Comparison of ENCODE assay signal across 10 mouse cellular contexts in genomic region chr19:4515746-4516145, GRCm38 (mm10). TPM values are rescaled to one million over a fixed set of nuclear protein-coding genes. Genes with fewer than 3 reads are reported as not detected.
DNase-seq lines count a peak whose midpoint lies in the region; ATAC-seq and TF ChIP-seq lines count a peak whose summit lies in the region.
"Had no signal": no experiment of that assay in that cellular context is flagged by ENCODE, and none has a peak within 500 bp of the region (broad histone marks: within the 10 kb centered on the region; RNA-seq: fewer than 3 reads in every experiment).

No protein-coding gene starts in this region.

- TF ChIP-seq POLR2A in kidney, adult 2 months (IDR thresholded peaks at IDR 0.05; ENCODE audit: low read depth, low read length), result no peak
- no peak for TF ChIP-seq POLR2A in MEL (IDR thresholded peaks at IDR 0.05; ENCODE audit: control insufficient read depth in 1 of 2, insufficient read depth in 1 of 2, low read depth in 1 of 2, low read length in 2 of 2, poor library complexity in 1 of 2)

- no peaks in the 10 kb centered on the region for H3K36me3 ChIP-seq in kidney, adult 2 months (ENCODE audit: control insufficient read depth, insufficient read depth, low read length)
- H3K36me3 ChIP-seq in kidney, embryonic 16.5 days (ENCODE audit: insufficient read depth, low read length), result no peaks in the 10 kb centered on the region
- H3K36me3 ChIP-seq in MEL (ENCODE audit: control insufficient read depth in 1 of 2, insufficient read depth in 2 of 2, low read length in 2 of 2), result no peaks in the 10 kb centered on the region
- H3K36me3 ChIP-seq in hindbrain, embryonic 15.5 days, result no peaks in the 10 kb centered on the region

- peak; percentile 20 for DNase-seq in kidney, adult 2 months
- no peak for DNase-seq in MEL (ENCODE audit: low read depth, low spot score)
- peak; percentile 10 for DNase-seq in R1 (ENCODE audit: low read depth, low spot score)
- no peak for DNase-seq in left cerebral cortex, adult 9 months (ENCODE audit: low spot score in 2 of 2)
- DNase-seq in spleen, postnatal 4 days (ENCODE audit: low spot score in 2 of 2), result no peak

- no peak overlapping the region for H3K27ac ChIP-seq in kidney, adult 2 months (ENCODE audit: insufficient read depth, low read depth, low read length)
- H3K27ac ChIP-seq in kidney, embryonic 16.5 days (ENCODE audit: low read length), result no peak overlapping the region
- H3K27ac ChIP-seq in MEL (ENCODE audit: control insufficient read depth, low read depth, low read length), result no peak overlapping the region
- peak overlapping the region; percentile 32 for H3K27ac ChIP-seq in hindbrain, embryonic 15.5 days (replicated peaks)

- H3K9me3 ChIP-seq in kidney, embryonic 16.5 days (ENCODE audit: low read length), result no peaks in the 10 kb centered on the region
- H3K9me3 ChIP-seq in MEL (replicated peaks; ENCODE audit: insufficient read depth, low read length), result no peaks in the 10 kb centered on the region
- no peaks in the 10 kb centered on the region for H3K9me3 ChIP-seq in hindbrain, embryonic 15.5 days

- no peak overlapping the region for H3K4me2 ChIP-seq in kidney, embryonic 16.5 days (replicated peaks; ENCODE audit: low read depth, low read length)
- no peak overlapping the region for H3K4me2 ChIP-seq in hindbrain, embryonic 15.5 days

- H3K9ac ChIP-seq in kidney, embryonic 16.5 days (replicated peaks; ENCODE audit: low read length), result no peak overlapping the region
- H3K9ac ChIP-seq in MEL (ENCODE audit: control insufficient read depth, low read depth, low read length, poor library complexity, severe bottlenecking), result no peak overlapping the region
- no peak overlapping the region for H3K9ac ChIP-seq in hindbrain, embryonic 15.5 days

- no peak for TF ChIP-seq RAD21 in MEL (IDR thresholded peaks at IDR 0.05; ENCODE audit: low read depth, low read length)

- TF ChIP-seq EP300 in MEL (IDR thresholded peaks at IDR 0.05; ENCODE audit: low read depth in 1 of 2, low read length in 2 of 2), result no peak

- no peak overlapping the region for H3K4me3 ChIP-seq in kidney, adult 2 months (ENCODE audit: insufficient read depth, low read depth, low read length)
- H3K4me3 ChIP-seq in kidney, embryonic 16.5 days (ENCODE audit: low read length), result no peak overlapping the region
- no peak overlapping the region for H3K4me3 ChIP-seq in MEL (ENCODE audit: control insufficient read depth in 1 of 2, insufficient read depth in 1 of 2, low read depth in 2 of 2, low read length in 2 of 2)
- H3K4me3 ChIP-seq in hindbrain, embryonic 15.5 days, result no peak overlapping the region

- ATAC-seq in kidney, embryonic 16.5 days (ENCODE audit: low FRiP score, low TSS enrichment), result no peak
- ATAC-seq in hindbrain, embryonic 15.5 days (ENCODE audit: low FRiP score, low read depth), result peak; percentile 61; the same call in 1 of the 2 replicates
- ATAC-seq in monocyte, adult 5-6 weeks (replicated peaks; ENCODE audit: insufficient number of reproducible peaks, low FRiP score, low TSS enrichment, poor library complexity, severe bottlenecking), result no peak

- no peaks in the 10 kb centered on the region for H3K79me2 ChIP-seq in MEL (ENCODE audit: control insufficient read depth, insufficient read depth, low read length, poor library complexity)

- H3K27me3 ChIP-seq in kidney, adult 2 months (replicated peaks; ENCODE audit: control insufficient read depth, insufficient read depth, low read length), result no peaks in the 10 kb centered on the region
- no peaks in the 10 kb centered on the region for H3K27me3 ChIP-seq in kidney, embryonic 16.5 days (ENCODE audit: insufficient read depth, low read length)
- no peaks in the 10 kb centered on the region; a peak in 1 of 4 replicates for H3K27me3 ChIP-seq in MEL (ENCODE audit: control insufficient read depth in 1 of 2, insufficient read depth in 2 of 2, low read length in 2 of 2)
- H3K27me3 ChIP-seq in hindbrain, embryonic 15.5 days, result no peaks in the 10 kb centered on the region

- TF ChIP-seq CTCF in kidney, adult 2 months (conservative IDR thresholded peaks at IDR 0.05; ENCODE audit: insufficient read depth, insufficient read length, low read depth, low read length), result no peak
- no peak for TF ChIP-seq CTCF in MEL (IDR thresholded peaks at IDR 0.05 in 2 of 3, conservative IDR thresholded peaks at IDR 0.05 in 1 of 3; ENCODE audit: control insufficient read depth in 1 of 3, insufficient read depth in 1 of 3, low read depth in 2 of 3, low read length in 3 of 3, poor library complexity in 1 of 3, severe bottlenecking in 1 of 3)

- peaks cover 3% of the 10 kb centered on the region; the same call in 1 of the 2 replicates for H3K4me1 ChIP-seq in kidney, adult 2 months (ENCODE audit: control insufficient read depth, insufficient read depth, low read length)
- H3K4me1 ChIP-seq in kidney, embryonic 16.5 days (ENCODE audit: insufficient read depth, low read length), result peaks cover 13% of the 10 kb centered on the region
- H3K4me1 ChIP-seq in MEL (ENCODE audit: control insufficient read depth in 1 of 2, insufficient read depth in 2 of 2, low read length in 2 of 2), result no peaks in the 10 kb centered on the region
- H3K4me1 ChIP-seq in hindbrain, embryonic 15.5 days (replicated peaks), result peaks cover 12% of the 10 kb centered on the region

- 61% methylated on average over 2 of the region's 2 CpGs for WGBS in kidney, adult 2 months
- WGBS in kidney, embryonic 16.5 days, result 46% methylated on average over 2 of the region's 2 CpGs
- 46% methylated on average over 2 of the region's 2 CpGs for WGBS in hindbrain, embryonic 15.5 days

TF ChIP-seq in MEL, 35 proteins besides CTCF, POLR2A, EP300 and RAD21:
- TF ChIP-seq RCOR1 (IDR thresholded peaks at IDR 0.05; ENCODE audit: low read depth, low read length), result no peak
- TF ChIP-seq ZKSCAN1 (IDR thresholded peaks at IDR 0.05; ENCODE audit: low read depth, low read length), result 0 out of 2 replicates have a peak, but pooled peaks have one; percentile 32

RNA-seq across cellular contexts. Expression of gene Pcx, which starts 5.5 kb away (rescaled TPM):
- 286 and 295 TPM in 2 replicates for polyA plus RNA-seq in kidney, adult 2 months (2012; rRNA removed)
- 56.3 and 70.9 TPM in 2 replicates for polyA plus RNA-seq in kidney, embryonic 16.5 days (2015; fragmentation: Nextera tagmentation; extraction: Ambion mirVana)
- 5.9 and 7.2 TPM in 2 replicates for total RNA-seq in MEL (2012; rRNA removed)
- 1 to 10 TPM in 1 of 2 experiments, not detected in 1; 7.9 TPM for polyA plus RNA-seq in MEL (2012; ENCODE audit: insufficient read depth in 1 of 2, insufficient read length in 2 of 2, low read depth in 1 of 2, low replicate concordance in 2 of 2, missing spikeins in 1 of 2)
- polyA plus RNA-seq in hindbrain, embryonic 15.5 days (2015; fragmentation: Nextera tagmentation; extraction: Ambion mirVana), result 38.9 and 43.8 TPM in 2 replicates
- total RNA-seq in monocyte, adult 5-6 weeks (2017), result 0.58 TPM in 1 of 3 replicates, not detected in the others

RNA-seq across cellular contexts. Expression of gene 2010003K11Rik, which starts 17.4 kb away (rescaled TPM):
- polyA plus RNA-seq in kidney, adult 2 months (2012; rRNA removed), result 2.8 TPM in 2 replicates
- 0.22 TPM in 1 of 2 replicates, not detected in the other for polyA plus RNA-seq in kidney, embryonic 16.5 days (2015; fragmentation: Nextera tagmentation; extraction: Ambion mirVana)
- not detected in 2 replicates for total RNA-seq in MEL (2012; rRNA removed)
- not detected for polyA plus RNA-seq in MEL (2012; ENCODE audit: insufficient read depth in 1 of 2, insufficient read length in 2 of 2, low read depth in 1 of 2, low replicate concordance in 2 of 2, missing spikeins in 1 of 2)
- not detected in 2 replicates for polyA plus RNA-seq in hindbrain, embryonic 15.5 days (2015; fragmentation: Nextera tagmentation; extraction: Ambion mirVana)
- total RNA-seq in monocyte, adult 5-6 weeks (2017), result not detected in 3 replicates
- total RNA-seq: heart, adult 8-10 months; layer of hippocampus, postnatal 10 days had no signal

RNA-seq across cellular contexts. Expression of gene Syt12, which starts 38.5 kb away (rescaled TPM):
- polyA plus RNA-seq in kidney, adult 2 months (2012; rRNA removed), result 4.6 and 9.8 TPM in 2 replicates
- 2.8 and 3.8 TPM in 2 replicates for polyA plus RNA-seq in kidney, embryonic 16.5 days (2015; fragmentation: Nextera tagmentation; extraction: Ambion mirVana)
- total RNA-seq in MEL (2012; rRNA removed), result not detected in 2 replicates
- not detected for polyA plus RNA-seq in MEL (2012; ENCODE audit: insufficient read depth in 1 of 2, insufficient read length in 2 of 2, low read depth in 1 of 2, low replicate concordance in 2 of 2, missing spikeins in 1 of 2)
- polyA plus RNA-seq in hindbrain, embryonic 15.5 days (2015; fragmentation: Nextera tagmentation; extraction: Ambion mirVana), result 5.3 and 5.6 TPM in 2 replicates
- not detected in 3 replicates for total RNA-seq in monocyte, adult 5-6 weeks (2017)

Comparison
In these comparisons a context has a peak if more than half of its experiments do, and no peak if none do; other contexts are left out.
1. DNase-seq: peak in kidney, adult 2 months (single experiment) and R1 (single experiment); none in MEL (single experiment), left cerebral cortex, adult 9 months (0 of 2) and spleen, postnatal 4 days (0 of 2).